ENCODE assay signal across 9 mouse cellular contexts in the genomic region with DNA sequence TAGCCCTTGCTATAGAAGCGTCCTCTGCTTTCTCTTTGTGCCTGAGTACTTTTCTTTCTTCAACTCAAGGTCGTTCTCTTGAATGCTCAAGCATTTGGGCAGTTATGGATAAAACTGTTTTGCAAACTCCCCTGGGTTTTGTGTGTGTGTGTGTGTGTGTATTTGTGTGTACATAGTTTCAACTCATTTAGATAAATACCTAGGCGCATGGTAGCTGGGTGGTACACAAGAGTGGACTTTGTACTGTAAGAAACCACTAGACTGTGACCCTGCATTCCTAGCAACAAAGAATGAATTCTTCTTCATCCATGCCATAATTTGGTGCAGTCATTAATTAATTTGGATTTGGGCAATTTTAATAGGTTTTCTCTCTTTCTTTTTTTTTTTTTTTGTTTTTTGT. TPM values are rescaled to one million over a fixed set of nuclear protein-coding genes. Genes with fewer than 3 reads are reported as not detected.
DNase-seq lines count a peak whose midpoint lies in the region; ATAC-seq lines count a peak whose summit lies in the region.
"Had no signal": no experiment of that assay in that cellular context is flagged by ENCODE, and none has a peak within 500 bp of the region (broad histone marks: within the 10 kb centered on the region; RNA-seq: fewer than 3 reads in every experiment).

No protein-coding gene starts in this region.

- ATAC-seq in embryonic facial prominence, embryonic 12.5 days (ENCODE audit: insufficient number of reproducible peaks, insufficient read depth, low FRiP score, low TSS enrichment): no peak
- ATAC-seq in intestine, embryonic 14.5 days (replicated peaks; ENCODE audit: low FRiP score, low TSS enrichment, low read depth): no peak

- H3K36me3 ChIP-seq in embryonic facial prominence, embryonic 12.5 days: no peaks in the 10 kb centered on the region
- H3K36me3 ChIP-seq in embryonic facial prominence, embryonic 10.5 days (replicated peaks): peaks cover 12% of the 10 kb centered on the region
- no peaks in the 10 kb centered on the region for H3K36me3 ChIP-seq in intestine, embryonic 14.5 days (ENCODE audit: control insufficient read depth, insufficient read depth, low read length)
- H3K36me3 ChIP-seq in megakaryocyte, embryonic 14.5 days (replicated peaks; ENCODE audit: low read length): peaks cover 49% of the 10 kb centered on the region

- H3K27ac ChIP-seq in embryonic facial prominence, embryonic 12.5 days: no peak overlapping the region
- no peak overlapping the region for H3K27ac ChIP-seq in embryonic facial prominence, embryonic 10.5 days (replicated peaks)
- no peak overlapping the region for H3K27ac ChIP-seq in intestine, embryonic 14.5 days (ENCODE audit: low read depth)

- H3K9ac ChIP-seq in embryonic facial prominence, embryonic 12.5 days: no peak overlapping the region
- H3K9ac ChIP-seq in intestine, embryonic 14.5 days (ENCODE audit: low read length): no peak overlapping the region

- no peak for DNase-seq in embryonic facial prominence, embryonic 10.5 days (ENCODE audit: low spot score)
- peak; percentile 78 for DNase-seq in kidney, adult 9 months
- no peak for DNase-seq in kidney, adult 11 months
- no peak for DNase-seq in intestine, embryonic 14.5 days (ENCODE audit: low spot score)
- no peak for DNase-seq in left cerebral cortex, postnatal 36 days (ENCODE audit: low spot score in 2 of 2)
- DNase-seq in ovary, postnatal 36 days (ENCODE audit: low spot score): no peak
- DNase-seq: lung, postnatal 14 days had no signal

- H3K9me3 ChIP-seq in embryonic facial prominence, embryonic 12.5 days: no peaks in the 10 kb centered on the region
- H3K9me3 ChIP-seq in embryonic facial prominence, embryonic 10.5 days: no peaks in the 10 kb centered on the region; the same call in 1 of the 2 replicates
- H3K9me3 ChIP-seq in intestine, embryonic 14.5 days (ENCODE audit: control insufficient read depth, low read length): no peaks in the 10 kb centered on the region
- H3K9me3 ChIP-seq in megakaryocyte, embryonic 14.5 days: peaks cover 5% of the 10 kb centered on the region

- no peak overlapping the region for H3K4me3 ChIP-seq in embryonic facial prominence, embryonic 12.5 days
- no peak overlapping the region for H3K4me3 ChIP-seq in embryonic facial prominence, embryonic 10.5 days
- H3K4me3 ChIP-seq in intestine, embryonic 14.5 days (ENCODE audit: low read depth, low read length): no peak overlapping the region
- H3K4me3 ChIP-seq in megakaryocyte, embryonic 14.5 days (replicated peaks): peak overlapping the region; percentile 100

- 87% methylated on average over 3 of the region's 3 CpGs for WGBS in embryonic facial prominence, embryonic 12.5 days
- WGBS in embryonic facial prominence, embryonic 10.5 days: 90% methylated on average over 3 of the region's 3 CpGs
- whole genome bisulfite sequencing in intestine, embryonic 14.5 days: 78% methylated on average over 3 of the region's 3 CpGs

- peaks cover 6% of the 10 kb centered on the region; the same call in 1 of the 2 replicates for H3K4me1 ChIP-seq in embryonic facial prominence, embryonic 12.5 days
- H3K4me1 ChIP-seq in embryonic facial prominence, embryonic 10.5 days: peaks cover 11% of the 10 kb centered on the region
- H3K4me1 ChIP-seq in intestine, embryonic 14.5 days (replicated peaks; ENCODE audit: control insufficient read depth, insufficient read depth, low read length): no peaks in the 10 kb centered on the region
- peaks cover 57% of the 10 kb centered on the region for H3K4me1 ChIP-seq in megakaryocyte, embryonic 14.5 days

- H3K27me3 ChIP-seq in embryonic facial prominence, embryonic 12.5 days: no peaks in the 10 kb centered on the region
- no peaks in the 10 kb centered on the region for H3K27me3 ChIP-seq in embryonic facial prominence, embryonic 10.5 days (replicated peaks; ENCODE audit: low read depth, poor library complexity, severe bottlenecking)
- H3K27me3 ChIP-seq in intestine, embryonic 14.5 days (replicated peaks; ENCODE audit: control insufficient read depth, insufficient read depth, low read length): no peaks in the 10 kb centered on the region
- no peaks in the 10 kb centered on the region for H3K27me3 ChIP-seq in megakaryocyte, embryonic 14.5 days (replicated peaks)

- H3K4me2 ChIP-seq in embryonic facial prominence, embryonic 12.5 days (replicated peaks): peak overlapping the region; percentile 70; the same call in 1 of the 2 replicates
- H3K4me2 ChIP-seq in intestine, embryonic 14.5 days (ENCODE audit: low read length): peak overlapping the region; percentile 57; the same call in 1 of the 2 replicates

- intact Hi-C loops in left cerebral cortex, postnatal 36 days (cut with DNase I): no loop called here

RNA-seq across cellular contexts. Expression of gene Irak3, which starts 8.2 kb away (rescaled TPM):
- polyA plus RNA-seq in embryonic facial prominence, embryonic 12.5 days (2016; fragmentation: Nextera tagmentation; extraction: Ambion mirVana): 2.3 and 2.4 TPM in 2 replicates
- 0.72 and 0.96 TPM in 2 replicates for polyA plus RNA-seq in embryonic facial prominence, embryonic 10.5 days (2016; fragmentation: Nextera tagmentation; extraction: Ambion mirVana)
- polyA plus RNA-seq in intestine, embryonic 14.5 days (2014; fragmentation: Nextera tagmentation; extraction: Ambion mirVana): 0.83 and 1.3 TPM in 2 replicates
- polyA plus RNA-seq in megakaryocyte, embryonic 14.5 days (2012; ENCODE audit: insufficient read depth, low replicate concordance): 4.9 TPM in 1 of 2 replicates, not detected in the other
- under 1 TPM; 0.41 to 0.42 TPM for total RNA-seq in left cerebral cortex, postnatal 36 days (2021)

RNA-seq across cellular contexts. Expression of gene Tmbim4, which starts 8.7 kb away (rescaled TPM):
- 67.8 and 68.1 TPM in 2 replicates for polyA plus RNA-seq in embryonic facial prominence, embryonic 12.5 days (2016; fragmentation: Nextera tagmentation; extraction: Ambion mirVana)
- 82.2 and 82.4 TPM in 2 replicates for polyA plus RNA-seq in embryonic facial prominence, embryonic 10.5 days (2016; fragmentation: Nextera tagmentation; extraction: Ambion mirVana)
- polyA plus RNA-seq in intestine, embryonic 14.5 days (2014; fragmentation: Nextera tagmentation; extraction: Ambion mirVana): 101 and 104 TPM in 2 replicates
- polyA plus RNA-seq in megakaryocyte, embryonic 14.5 days (2012; ENCODE audit: insufficient read depth, low replicate concordance): 300 and 458 TPM in 2 replicates
- total RNA-seq in left cerebral cortex, postnatal 36 days (2021): 10 to 100 TPM; 63.4 to 66.4 TPM

RNA-seq across cellular contexts. Expression of gene Llph, which starts 16.8 kb away (rescaled TPM):
- 50.3 and 51.0 TPM in 2 replicates for polyA plus RNA-seq in embryonic facial prominence, embryonic 12.5 days (2016; fragmentation: Nextera tagmentation; extraction: Ambion mirVana)
- 68.1 and 70.4 TPM in 2 replicates for polyA plus RNA-seq in embryonic facial prominence, embryonic 10.5 days (2016; fragmentation: Nextera tagmentation; extraction: Ambion mirVana)
- polyA plus RNA-seq in intestine, embryonic 14.5 days (2014; fragmentation: Nextera tagmentation; extraction: Ambion mirVana): 63.2 and 63.4 TPM in 2 replicates
- 21.5 and 123 TPM in 2 replicates for polyA plus RNA-seq in megakaryocyte, embryonic 14.5 days (2012; ENCODE audit: insufficient read depth, low replicate concordance)
- 10 to 100 TPM; 18.3 to 20.5 TPM for total RNA-seq in left cerebral cortex, postnatal 36 days (2021)
